Mouse (Mus musculus) embryonic fibroblast, embryonic 13.5 days (primary cell): ENCODE data around the gene 9930104L06Rik. TPM values are rescaled to one million over a fixed set of nuclear protein-coding genes. Genes with fewer than 3 reads are reported as not detected.

Experiments used
- H3K27ac ChIP-seq: 2 replicates; pipeline ENCODE4 v1.5.1; 2012; ENCODE audit warnings: low read length, control low read depth, inconsistent platforms; ENCODE audit not compliant: insufficient read depth
- H3K4me1 ChIP-seq: 2 replicates; pipeline ENCODE4 v1.6.1; 2011; ENCODE audit warnings: low read length; ENCODE audit not compliant: control insufficient read depth, insufficient read depth
- H3K4me3 ChIP-seq: 2 replicates; pipeline ENCODE4 v1.5.1; 2011; ENCODE audit warnings: mild to moderate bottlenecking, control low read depth, low read length; ENCODE audit not compliant: insufficient read depth
- CTCF ChIP-seq: IDR thresholded peaks from 2 replicates; pipeline ENCODE4 v1.5.1; 2011; ENCODE audit warnings: mild to moderate bottlenecking, control low read depth, low read length, moderate library complexity, borderline replicate concordance; ENCODE audit not compliant: insufficient read depth
- POLR2A ChIP-seq: IDR thresholded peaks from 2 replicates; pipeline ENCODE4 v1.6.1; 2011; ENCODE audit warnings: low read depth, mild to moderate bottlenecking, control low read depth, low read length, moderate library complexity
- polyA plus RNA-seq: library from polyadenylated mRNA; stranded (reverse); fragments of >200 nt; gene quantifications from 2 replicates; pipeline ENCODE4 v1.2.4, GENCODE M21; 2011; ENCODE audit warnings: low read depth; ENCODE audit not compliant: missing spikeins, insufficient read length

9930104L06Rik gene
- polyA plus RNA-seq, 1 experiment: 12.7 TPM

DNA sequence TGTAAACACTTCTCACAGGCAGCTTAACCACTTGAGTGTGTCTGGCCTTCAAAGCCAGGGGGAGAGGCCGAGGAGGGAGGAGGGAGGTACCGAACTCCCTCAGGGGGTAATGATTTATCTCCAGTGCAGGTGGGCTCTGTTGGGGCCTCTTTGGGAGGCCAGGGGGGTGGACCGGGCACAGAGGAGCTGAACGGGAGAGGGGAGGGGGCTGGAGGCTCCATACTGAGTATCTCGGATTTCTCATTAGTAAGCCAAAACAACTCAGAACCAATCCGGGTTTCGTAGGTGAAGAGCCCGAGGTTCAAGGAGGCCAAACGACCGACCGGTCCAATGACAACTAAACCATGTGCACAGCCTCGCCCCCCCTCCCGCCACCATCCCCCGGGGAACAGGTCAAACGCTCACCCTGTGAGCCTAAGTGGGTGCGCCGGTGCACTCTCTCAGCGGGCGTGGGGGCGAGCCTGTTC is 53.0 kb downstream of the 9930104L06Rik start:
- H3K4me1 ChIP-seq: 0 out of 2 replicates have a peak, but pooled peaks cover 2% of the 10 kb centered on the region
- H3K27ac ChIP-seq: no peak overlapping the region
- no peak for TF ChIP-seq CTCF
- no peak for TF ChIP-seq POLR2A
- H3K4me3 ChIP-seq: no peak overlapping the region

DNA sequence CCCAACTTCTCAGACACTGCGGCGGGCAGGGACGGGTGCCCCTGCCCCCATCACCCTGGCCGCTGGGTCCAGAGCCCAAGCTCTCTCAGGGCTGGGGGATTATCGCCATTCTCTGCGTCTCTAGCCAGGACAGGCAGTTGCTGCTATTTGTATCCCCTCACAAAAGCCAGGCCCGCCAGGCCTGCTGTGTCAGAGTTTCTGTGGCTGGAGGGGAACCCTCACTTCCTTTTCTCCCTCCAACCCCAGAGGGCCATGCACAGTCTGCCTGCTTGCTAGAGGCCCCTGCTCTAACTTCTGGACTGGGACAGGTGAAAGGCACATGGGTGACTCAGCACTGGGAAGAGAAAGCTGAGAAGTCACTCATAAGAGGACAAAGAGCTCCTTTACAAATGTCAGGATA is 53.5 kb downstream of the 9930104L06Rik start:
- Histone ChIP-seq H3K4me3 (no peak overlapping the region), H3K4me1 (0 out of 2 replicates have a peak, but pooled peaks cover 2% of the 10 kb centered on the region), H3K27ac (no peak overlapping the region)
- no peak for TF ChIP-seq POLR2A
- TF ChIP-seq CTCF: no peak

Other genes starting within 250 kb of the 9930104L06Rik start
- gene Utp11, start 243.4 kb upstream of the 9930104L06Rik start, polyA plus RNA-seq: 51.1 and 51.9 TPM in 2 replicates
- 135 and 148 TPM in 2 replicates for gene Fhl3, start 236.3 kb upstream of the 9930104L06Rik start, polyA plus RNA-seq
- gene Sf3a3, start 222.3 kb upstream of the 9930104L06Rik start, polyA plus RNA-seq: 64.6 and 70.7 TPM in 2 replicates
- 33.5 and 48.3 TPM in 2 replicates for gene Inpp5b, start 195.2 kb upstream of the 9930104L06Rik start, polyA plus RNA-seq
- 16.4 and 19.0 TPM in 2 replicates for gene Mtf1, start 134.9 kb upstream of the 9930104L06Rik start, polyA plus RNA-seq
- gene Yrdc, start 86.4 kb upstream of the 9930104L06Rik start, polyA plus RNA-seq: 26.2 and 32.8 TPM in 2 replicates
- gene 1110065P20Rik, start 85.9 kb upstream of the 9930104L06Rik start, polyA plus RNA-seq: 23.9 and 26.0 TPM in 2 replicates
- gene Maneal, start 74.9 kb upstream of the 9930104L06Rik start, polyA plus RNA-seq: 0.18 and 0.44 TPM in 2 replicates
- not detected in 2 replicates for gene Epha10, start 56.1 kb upstream of the 9930104L06Rik start, polyA plus RNA-seq
- gene Cdca8, start 2.3 kb downstream of the 9930104L06Rik start, polyA plus RNA-seq: 35.8 and 47.9 TPM in 2 replicates
- gene Rspo1, start 49.4 kb downstream of the 9930104L06Rik start, polyA plus RNA-seq: 0.45 and 0.84 TPM in 2 replicates
- 65.7 and 71.8 TPM in 2 replicates for gene Gnl2, start 79.5 kb downstream of the 9930104L06Rik start, polyA plus RNA-seq
- gene Dnali1, start 128.7 kb downstream of the 9930104L06Rik start, polyA plus RNA-seq: not detected in 2 replicates
- gene Snip1, start 129.6 kb downstream of the 9930104L06Rik start, polyA plus RNA-seq: 15.5 and 16.8 TPM in 2 replicates
- gene Meaf6, start 148.1 kb downstream of the 9930104L06Rik start, polyA plus RNA-seq: 21.8 and 35.7 TPM in 2 replicates
- gene Zc3h12a, start 190.8 kb downstream of the 9930104L06Rik start, polyA plus RNA-seq: 6.0 and 8.9 TPM in 2 replicates